Mouse (Mus musculus) kidney, adult 2 months (tissue): Measurements from ENCODE around the gene Cdk6.

Experiments
- CTCF ChIP-seq: fragments of 200-500 bp; conservative IDR thresholded peaks from 2 replicates; pipeline ENCODE4 v1.5.1; 2011; ENCODE audit warnings: low read depth, mild to moderate bottlenecking, control low read depth, low read length, moderate library complexity, mixed read lengths; ENCODE audit not compliant: insufficient read depth, insufficient read length
- POLR2A ChIP-seq: fragments of 200-500 bp; IDR thresholded peaks from one replicate; pipeline ENCODE4 v1.6.1; 2011; ENCODE audit warnings: low read depth, low read length, control low read depth

DNA sequence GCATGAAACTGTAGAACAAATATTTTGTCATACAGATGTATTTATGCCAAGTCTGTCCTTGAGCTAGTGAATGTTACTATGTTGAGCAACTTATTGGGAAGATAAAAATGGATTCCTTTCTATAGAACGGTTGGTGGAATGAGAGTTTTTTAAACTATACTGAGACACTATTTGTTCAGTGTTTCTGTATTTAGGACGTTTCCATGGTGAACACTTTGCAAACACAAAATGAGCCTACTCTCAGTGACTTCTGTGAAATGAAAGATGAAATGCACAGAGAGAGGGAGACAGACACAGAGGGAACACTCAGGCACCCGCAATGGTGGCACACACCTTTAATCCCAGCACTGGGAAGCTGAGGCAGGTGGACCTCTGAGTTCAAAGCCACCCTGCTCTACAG lies 51.6 kb downstream of the Cdk6 start:
- TF ChIP-seq CTCF (no peak), POLR2A (no peak)
